ENCODE assay signal across 22 mouse cellular contexts in genomic region chr19:44259484-44259883, GRCm38 (mm10). TPM values are rescaled to one million over a fixed set of nuclear protein-coding genes. Genes with fewer than 3 reads are reported as not detected.
"Had no signal": no experiment of that assay in that cellular context is flagged by ENCODE, and none has a peak within 500 bp of the region (broad histone marks: within the 10 kb centered on the region; RNA-seq: fewer than 3 reads in every experiment).

No protein-coding gene starts in this region.

- H3K9ac ChIP-seq: liver, embryonic 15.5 days; liver, postnatal 0 days; lung, embryonic 15.5 days; midbrain, embryonic 13.5 days; neural tube, embryonic 12.5 days had no signal

- H3K4me2 ChIP-seq: liver, embryonic 15.5 days; lung, embryonic 15.5 days; midbrain, embryonic 13.5 days; neural tube, embryonic 12.5 days had no signal

- H3K4me3 ChIP-seq: liver, embryonic 15.5 days; lung, embryonic 15.5 days; midbrain, embryonic 10.5 days; midbrain, embryonic 13.5 days; neural tube, embryonic 12.5 days had no signal

- H3K27ac ChIP-seq: liver, embryonic 15.5 days; lung, embryonic 15.5 days; macrophage; midbrain, embryonic 10.5 days; midbrain, embryonic 13.5 days; neural tube, embryonic 12.5 days had no signal

- H3K36me3 ChIP-seq: liver, embryonic 15.5 days; lung, embryonic 15.5 days; midbrain, embryonic 10.5 days; midbrain, embryonic 13.5 days; neural tube, embryonic 12.5 days had no signal

- H3K4me1 ChIP-seq: lung, embryonic 15.5 days; midbrain, embryonic 13.5 days; neural tube, embryonic 12.5 days had no signal

- ATAC-seq: liver, postnatal 0 days; lung, postnatal 0 days; midbrain, embryonic 13.5 days; midbrain, embryonic 16.5 days had no signal

- H3K27me3 ChIP-seq: lung, embryonic 15.5 days; midbrain, embryonic 13.5 days; neural tube, embryonic 12.5 days had no signal

- DNase-seq: liver, postnatal 0 days; lung, adult 2 months; lung, postnatal 14 days; lung, postnatal 36 days; retina, postnatal 1 day; right cerebral cortex, adult 18-20 months; right cerebral cortex, postnatal 25 days; right cerebral cortex, postnatal 4 days; spleen, adult 18-20 months; thymus, adult 2 months; thymus, postnatal 25 days; thymus, postnatal 4 days had no signal

- H3K9me3 ChIP-seq: liver, embryonic 15.5 days; lung, embryonic 15.5 days; midbrain, embryonic 10.5 days; midbrain, embryonic 13.5 days; neural tube, embryonic 12.5 days had no signal

RNA-seq across cellular contexts. Expression of gene Scd3, which starts 56.4 kb away (rescaled TPM):
- total RNA-seq: megakaryocyte-erythroid progenitor cell, adult 5-6 weeks had no signal
- polyA plus RNA-seq: liver, embryonic 15.5 days; liver, postnatal 0 days; lung, adult 2 months; macrophage; small intestine, adult 2 months had no signal
